In genomic region chr13:28311658-28312057, GRCm38 (mm10) we compare ENCODE assay signal across 20 mouse cellular contexts. TPM values are rescaled to one million over a fixed set of nuclear protein-coding genes. Genes with fewer than 3 reads are reported as not detected.
DNase-seq lines count a peak whose midpoint lies in the region; ATAC-seq and TF ChIP-seq lines count a peak whose summit lies in the region.
"Had no signal": no experiment of that assay in that cellular context is flagged by ENCODE, and none has a peak within 500 bp of the region (broad histone marks: within the 10 kb centered on the region; RNA-seq: fewer than 3 reads in every experiment).

No protein-coding gene starts in this region.

- H3K4me3 ChIP-seq in kidney, postnatal 0 days (replicated peaks; ENCODE audit: low read depth, low read length) = no peak overlapping the region
- H3K4me3 ChIP-seq in lung, postnatal 0 days (ENCODE audit: low read depth, low read length) = no peak overlapping the region
- no peak overlapping the region for H3K4me3 ChIP-seq in lung, adult 2 months (replicated peaks; ENCODE audit: extremely low read depth, low read depth, low read length)
- H3K4me3 ChIP-seq: embryonic facial prominence, embryonic 13.5 days; forebrain, embryonic 10.5 days; gastrocnemius, adult 2 months; heart, embryonic 12.5 days; hindbrain, embryonic 10.5 days had no signal

- WGBS in kidney, postnatal 0 days = 60% methylated on average over 2 of the region's 2 CpGs
- WGBS in lung, postnatal 0 days = 41% methylated on average over 2 of the region's 2 CpGs
- 60% methylated on average over 2 of the region's 2 CpGs for WGBS in lung, adult 2 months

- ATAC-seq in kidney, postnatal 0 days (replicated peaks; ENCODE audit: low FRiP score, low read depth) = no peak
- ATAC-seq in lung, postnatal 0 days = peak; percentile 33; the same call in 1 of the 2 replicates
- ATAC-seq: forebrain, embryonic 14.5 days had no signal

- H3K27ac ChIP-seq in kidney, postnatal 0 days = 0 out of 2 replicates have a peak overlapping the region, but pooled peaks have one; percentile 19
- H3K27ac ChIP-seq in lung, postnatal 0 days (ENCODE audit: low read length) = no peak overlapping the region
- H3K27ac ChIP-seq: embryonic facial prominence, embryonic 13.5 days; forebrain, embryonic 10.5 days; gastrocnemius, adult 2 months; hindbrain, embryonic 10.5 days; hindbrain, embryonic 14.5 days had no signal

- DNase-seq in kidney, postnatal 0 days (ENCODE audit: low spot score) = no peak
- no peak for DNase-seq in kidney, postnatal 10 days
- DNase-seq in lung, postnatal 0 days (ENCODE audit: low spot score) = peak; percentile 65
- no peak for DNase-seq in lung, adult 2 months
- DNase-seq in adipocyte (ENCODE audit: low spot score) = peak; percentile 20
- no peak for DNase-seq in adrenal gland, adult (ENCODE audit: inconsistent age in 2 of 2, low spot score in 1 of 2)
- no peak for DNase-seq in cerebellum, adult 11-12 months
- DNase-seq: adrenal gland, postnatal 10 days; cerebellum, adult 11 months; cerebellum, adult 9-10 months; cerebellum, postnatal 36 days; gastrocnemius, adult 2 months; gastrocnemius, postnatal 25 days had no signal

- H3K9me3 ChIP-seq in kidney, postnatal 0 days (replicated peaks; ENCODE audit: low read length) = no peaks in the 10 kb centered on the region
- no peaks in the 10 kb centered on the region for H3K9me3 ChIP-seq in lung, postnatal 0 days (ENCODE audit: low read length)
- H3K9me3 ChIP-seq: embryonic facial prominence, embryonic 13.5 days; forebrain, embryonic 10.5 days; heart, embryonic 12.5 days; hindbrain, embryonic 10.5 days had no signal

- no peaks in the 10 kb centered on the region for H3K4me1 ChIP-seq in kidney, postnatal 0 days (replicated peaks; ENCODE audit: insufficient read depth, low read length)
- H3K4me1 ChIP-seq in lung, postnatal 0 days (ENCODE audit: insufficient read depth, low read depth, low read length) = no peaks in the 10 kb centered on the region
- H3K4me1 ChIP-seq in lung, adult 2 months (ENCODE audit: control insufficient read depth, insufficient read depth, low read length) = no peaks in the 10 kb centered on the region; the same call in 1 of the 2 replicates
- H3K4me1 ChIP-seq: embryonic facial prominence, embryonic 13.5 days; forebrain, embryonic 10.5 days; hindbrain, embryonic 10.5 days had no signal

- H3K36me3 ChIP-seq in kidney, postnatal 0 days (ENCODE audit: insufficient read depth, low read length) = no peaks in the 10 kb centered on the region
- no peaks in the 10 kb centered on the region for H3K36me3 ChIP-seq in lung, postnatal 0 days (ENCODE audit: insufficient read depth, low read length)
- H3K36me3 ChIP-seq: embryonic facial prominence, embryonic 13.5 days; forebrain, embryonic 10.5 days; heart, embryonic 12.5 days; hindbrain, embryonic 10.5 days had no signal

- no peak for TF ChIP-seq POLR2A in lung, adult 2 months (IDR thresholded peaks at IDR 0.05; ENCODE audit: borderline replicate concordance, extremely low read depth, low read depth, low read length)

- no peak for TF ChIP-seq EP300 in lung, postnatal 0 days (IDR thresholded peaks at IDR 0.05)

- H3K9ac ChIP-seq in kidney, postnatal 0 days (ENCODE audit: low read depth, low read length) = no peak overlapping the region
- no peak overlapping the region for H3K9ac ChIP-seq in lung, postnatal 0 days (replicated peaks; ENCODE audit: low read depth)
- H3K9ac ChIP-seq: embryonic facial prominence, embryonic 13.5 days; heart, embryonic 12.5 days; hindbrain, embryonic 14.5 days had no signal

- H3K4me2 ChIP-seq in kidney, postnatal 0 days (ENCODE audit: low read length) = no peak overlapping the region
- H3K4me2 ChIP-seq in lung, postnatal 0 days (replicated peaks; ENCODE audit: low read depth, low read length) = no peak overlapping the region
- H3K4me2 ChIP-seq: embryonic facial prominence, embryonic 13.5 days; heart, embryonic 12.5 days; hindbrain, embryonic 14.5 days had no signal

- H3K27me3 ChIP-seq in kidney, postnatal 0 days (ENCODE audit: insufficient read depth, low read length) = no peaks in the 10 kb centered on the region
- H3K27me3 ChIP-seq in lung, postnatal 0 days (replicated peaks; ENCODE audit: insufficient read depth, low read length) = no peaks in the 10 kb centered on the region
- H3K27me3 ChIP-seq: CH12.LX; embryonic facial prominence, embryonic 13.5 days; heart, embryonic 12.5 days had no signal

- TF ChIP-seq CTCF in kidney, postnatal 0 days (IDR thresholded peaks at IDR 0.05; ENCODE audit: low read depth) = no peak
- TF ChIP-seq CTCF in lung, postnatal 0 days (IDR thresholded peaks at IDR 0.05) = no peak
- TF ChIP-seq CTCF in lung, adult 2 months (IDR thresholded peaks at IDR 0.05; ENCODE audit: insufficient read depth, low read length) = no peak

RNA-seq across cellular contexts. Expression of gene Gm11361, which starts 54.3 kb away (rescaled TPM):
- polyA plus RNA-seq in kidney, postnatal 0 days (2015; fragmentation: Nextera tagmentation; extraction: Ambion mirVana) = 7.1 and 9.7 TPM in 2 replicates
- 3.4 and 4.0 TPM in 2 replicates for polyA plus RNA-seq in lung, postnatal 0 days (2015; fragmentation: Nextera tagmentation; extraction: Ambion mirVana)
- 0.60 TPM in 1 of 2 replicates, not detected in the other for polyA plus RNA-seq in lung, adult 2 months (2012; rRNA removed)

Comparison
In these comparisons a context has a peak if more than half of its experiments do, and no peak if none do; other contexts are left out.
1. DNase-seq: peak in lung, postnatal 0 days (single experiment) and adipocyte (single experiment); none in kidney, postnatal 0 days (single experiment), kidney, postnatal 10 days (single experiment), lung, adult 2 months (single experiment), adrenal gland, adult (0 of 2) and cerebellum, adult 11-12 months (single experiment).